Mouse (Mus musculus) bone marrow macrophage, adult 2 months (primary cell): ENCODE data around the gene Dscaml1.

ENCODE experiments used
- CTCF ChIP-seq: IDR thresholded peaks from 2 replicates; pipeline ENCODE4 v1.5.1; 2012; ENCODE audit warnings: low read depth, mild to moderate bottlenecking, low read length, moderate library complexity
- POLR2A ChIP-seq: IDR thresholded peaks from 2 replicates; pipeline ENCODE4 v1.6.1; 2012; ENCODE audit warnings: mild to moderate bottlenecking, low read depth, low read length, borderline replicate concordance

DNA sequence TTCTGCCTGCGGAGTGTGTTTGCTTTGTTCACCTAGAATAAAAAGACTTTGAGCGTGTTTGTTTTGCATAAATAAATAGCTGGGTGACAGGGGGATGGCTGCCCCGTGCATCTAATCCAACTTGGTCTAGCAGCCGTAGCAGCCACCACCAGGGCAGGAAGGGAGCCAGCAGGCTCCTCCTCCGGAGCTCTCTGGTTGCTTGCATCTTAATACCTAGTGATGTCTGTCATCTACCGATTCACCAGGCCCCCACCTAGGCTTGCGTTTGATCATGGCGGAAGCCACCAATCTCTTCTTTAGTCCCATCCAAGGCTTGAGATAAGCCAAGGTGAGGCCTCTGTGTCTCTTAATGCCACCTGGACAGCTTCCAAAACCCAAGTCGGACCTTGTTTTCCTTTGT lies 193.6 kb downstream of the Dscaml1 start:
- TF ChIP-seq CTCF, result no peak
- TF ChIP-seq POLR2A, result no peak
